Mouse (Mus musculus): ENCODE data around the gene Cd48.

- TF ChIP-seq CTCF (IDR thresholded peaks at IDR 0.05; ENCODE audit: extremely low read depth, insufficient read depth, insufficient read length, insufficient replicate concordance) (no peak), POLR2A (IDR thresholded peaks at IDR 0.05; ENCODE audit: low read depth, low read length) (no peak)
Observed at GRCm38 (mm10) chr1:171672854-171673475, 8.8 kb upstream of the Cd48 start.

Data from spleen, adult 2 months (tissue).